Mouse (Mus musculus) midbrain, embryonic 13.5 days (tissue): ENCODE measurements at regions not wholly inside any gene's neighbourhood (a gene's known extent, or its start where the extent isn't known, plus 50 kb on each side); places are given as distances from the start of the nearest gene placed in this dataset.

Source experiments
- ATAC-seq: fragments of 200-750 bp; cut with Nextera tagmentation; 2 replicates; pipeline ENCODE4 v1.8.0; 2017; ENCODE audit warnings: mild to moderate bottlenecking, moderate TSS enrichment, moderate library complexity
- H3K27ac ChIP-seq: fragments of 300-500 bp; sonication (generic); 2 replicates; pipeline ENCODE4 v1.5.1; 2015; ENCODE audit warnings: inconsistent platforms, mild to moderate bottlenecking, moderate library complexity
- H3K27me3 ChIP-seq: fragments of 300-500 bp; sonication (generic); 2 replicates; pipeline ENCODE4 v1.6.1; 2015; ENCODE audit warnings: mild to moderate bottlenecking, inconsistent platforms
- H3K36me3 ChIP-seq: fragments of 300-500 bp; sonication (generic); 2 replicates; pipeline ENCODE4 v1.6.1; 2015; ENCODE audit warnings: mild to moderate bottlenecking, inconsistent platforms
- H3K4me1 ChIP-seq: fragments of 300-500 bp; sonication (generic); replicated peaks from 2 replicates; pipeline ENCODE4 v1.6.1; 2015; ENCODE audit warnings: inconsistent platforms
- H3K4me2 ChIP-seq: fragments of 300-500 bp; sonication (generic); replicated peaks from 2 replicates; pipeline ENCODE4 v1.6.1; 2015; ENCODE audit warnings: moderate library complexity, mild to moderate bottlenecking, inconsistent platforms
- H3K4me3 ChIP-seq: fragments of 300-500 bp; sonication (generic); replicated peaks from 2 replicates; pipeline ENCODE4 v1.5.1; 2015; ENCODE audit warnings: mild to moderate bottlenecking, inconsistent platforms
- H3K9ac ChIP-seq: fragments of 300-500 bp; sonication (generic); replicated peaks from 2 replicates; pipeline ENCODE4 v1.6.1; 2015; ENCODE audit warnings: mild to moderate bottlenecking, inconsistent platforms
- H3K9me3 ChIP-seq: fragments of 300-500 bp; sonication (generic); 2 replicates; pipeline ENCODE4 v1.6.1; 2016; ENCODE audit warnings: mild to moderate bottlenecking, inconsistent platforms
- WGBS: fragments of 180-500 bp; shearing (Covaris S2); methylation state at CpG from one replicate; pipeline ENCODE4 v1.1.7; 2015; 5-methylcytosine and 5-hydroxymethylcytosine counted together

- no peak overlapping the region for H3K4me3 ChIP-seq
- no peaks in the 10 kb centered on the region for H3K36me3 ChIP-seq
- peak; percentile 82 for ATAC-seq
- peaks cover 24% of the 10 kb centered on the region for H3K4me1 ChIP-seq
- H3K9me3 ChIP-seq = no peaks in the 10 kb centered on the region
- H3K4me2 ChIP-seq = peak overlapping the region; percentile 33
- peak overlapping the region; percentile 68 for H3K27ac ChIP-seq
- no peaks in the 10 kb centered on the region for H3K27me3 ChIP-seq
- no peak overlapping the region for H3K9ac ChIP-seq
- WGBS = 43% methylated on average over 6 of the region's 6 CpGs
Measured at GRCm38 (mm10) chr1:35243339-35243738, 393.6 kb downstream of the Plekhb2 start.

GRCm38 (mm10) chr1:35265125-35265524 lies 415.3 kb downstream of the Plekhb2 start:
- no peaks in the 10 kb centered on the region for H3K9me3 ChIP-seq
- no peak for ATAC-seq
- H3K27ac ChIP-seq = no peak overlapping the region
- no peaks in the 10 kb centered on the region for H3K4me1 ChIP-seq
- H3K27me3 ChIP-seq = no peaks in the 10 kb centered on the region
- no peak overlapping the region for H3K9ac ChIP-seq
- 84% methylated on average over 1 of the region's 1 CpGs for WGBS
- H3K36me3 ChIP-seq = no peaks in the 10 kb centered on the region
- H3K4me2 ChIP-seq = no peak overlapping the region
- no peak overlapping the region for H3K4me3 ChIP-seq

DNA sequence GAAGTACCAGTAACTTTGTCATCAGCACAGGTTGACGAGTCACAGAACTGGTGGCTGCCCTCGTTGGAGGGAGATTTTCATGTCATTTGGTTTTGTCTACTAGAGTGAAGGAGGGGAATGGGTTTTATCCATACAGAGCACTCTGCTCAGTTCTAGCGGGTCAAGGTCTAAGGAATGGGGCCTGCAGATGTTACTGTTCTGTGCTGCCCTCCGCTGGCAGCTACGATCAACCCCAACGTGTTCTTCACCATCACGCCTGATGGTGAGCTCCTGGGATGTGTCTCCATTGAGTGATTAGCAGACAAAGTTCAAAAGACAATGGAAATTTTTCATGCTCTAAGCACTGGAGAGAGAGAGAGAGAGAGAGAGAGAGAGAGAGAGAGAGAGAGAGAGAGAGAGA lies 416.9 kb downstream of the Plekhb2 start:
- H3K4me3 ChIP-seq = no peak overlapping the region
- H3K4me1 ChIP-seq = no peaks in the 10 kb centered on the region
- 55% methylated on average over 7 of the region's 7 CpGs for WGBS
- no peaks in the 10 kb centered on the region for H3K9me3 ChIP-seq
- H3K9ac ChIP-seq = no peak overlapping the region
- no peaks in the 10 kb centered on the region for H3K36me3 ChIP-seq
- no peak overlapping the region for H3K27ac ChIP-seq
- H3K4me2 ChIP-seq = no peak overlapping the region
- no peak for ATAC-seq
- no peaks in the 10 kb centered on the region for H3K27me3 ChIP-seq

GRCm38 (mm10) chr1:35267883-35268282 lies 418.1 kb downstream of the Plekhb2 start:
- Histone ChIP-seq H3K9ac (no peak overlapping the region), H3K4me2 (no peak overlapping the region), H3K27me3 (no peaks in the 10 kb centered on the region), H3K9me3 (no peaks in the 10 kb centered on the region), H3K27ac (no peak overlapping the region), H3K4me1 (no peaks in the 10 kb centered on the region), H3K36me3 (no peaks in the 10 kb centered on the region), H3K4me3 (no peak overlapping the region)
- 0 out of 2 replicates have a peak, but pooled peaks have one; percentile 40 for ATAC-seq
- WGBS = 64% methylated on average over 7 of the region's 7 CpGs

DNA sequence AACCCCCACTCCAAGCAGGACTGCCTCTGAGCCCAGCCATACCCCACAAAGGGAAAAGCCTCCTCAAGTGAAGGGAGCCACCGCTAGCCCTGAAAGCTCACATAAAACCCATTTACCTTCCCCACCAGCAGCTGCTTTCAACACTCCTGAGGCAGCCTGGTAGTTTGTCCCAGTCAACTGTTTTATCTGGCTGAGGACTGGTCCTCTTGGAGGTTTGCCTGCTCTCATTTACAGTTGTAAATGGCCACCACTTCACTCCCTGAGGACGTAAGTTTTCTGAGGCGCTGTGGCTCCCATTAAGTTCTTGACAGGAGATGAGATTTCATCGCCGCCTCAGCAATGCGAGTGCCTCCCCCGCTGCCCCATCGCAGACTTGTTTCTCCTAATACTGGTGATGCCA lies 425.2 kb downstream of the Plekhb2 start:
- WGBS = 95% methylated on average over 8 of the region's 8 CpGs
- no peaks in the 10 kb centered on the region for H3K27me3 ChIP-seq
- H3K9me3 ChIP-seq = no peaks in the 10 kb centered on the region
- no peak overlapping the region for H3K9ac ChIP-seq
- no peak overlapping the region for H3K4me2 ChIP-seq
- no peak overlapping the region for H3K4me3 ChIP-seq
- no peak for ATAC-seq
- no peaks in the 10 kb centered on the region for H3K36me3 ChIP-seq
- no peaks in the 10 kb centered on the region for H3K4me1 ChIP-seq
- H3K27ac ChIP-seq = no peak overlapping the region
